Mouse (Mus musculus): Measurements from ENCODE around the gene Prkg1. TPM values are rescaled to one million over a fixed set of nuclear protein-coding genes. Genes with fewer than 3 reads are reported as not detected.

Gene Prkg1
- polyA plus RNA-seq, 1 experiment from 2014 or later, result 0.76 TPM

DNA sequence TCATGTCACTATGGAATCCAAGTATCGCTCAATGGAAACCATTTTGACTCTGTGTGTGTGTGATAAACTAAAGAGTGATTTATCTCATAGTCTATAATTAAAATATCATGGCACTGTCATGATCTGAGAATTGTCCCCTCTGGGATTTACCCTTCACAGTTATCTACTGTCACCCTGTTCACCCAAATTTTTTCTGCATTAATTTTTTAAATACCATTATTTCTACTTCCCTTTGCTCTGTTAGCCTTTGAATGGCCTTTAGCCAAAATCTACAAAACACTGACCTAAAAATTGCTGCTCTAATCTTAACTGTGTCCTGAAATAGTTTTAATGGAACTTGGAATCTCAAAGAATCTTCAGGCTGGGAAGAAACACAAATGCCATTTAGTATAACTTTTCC, 143.1 kb downstream of the Prkg1 start:
- Histone ChIP-seq H3K4me3 (replicated peaks) (no peak overlapping the region), H3K9me3 (replicated peaks) (no peaks in the 10 kb centered on the region), H3K9ac (no peak overlapping the region), H3K4me1 (replicated peaks) (no peaks in the 10 kb centered on the region), H3K27me3 (no peaks in the 10 kb centered on the region), H3K27ac (replicated peaks) (no peak overlapping the region), H3K36me3 (replicated peaks) (no peaks in the 10 kb centered on the region), H3K4me2 (no peak overlapping the region)
- ATAC-seq (ENCODE audit: insufficient read depth), result no peak
- WGBS (ENCODE audit: insufficient replicate concordance), result 63% methylated on average over 1 of the region's 1 CpGs

DNA sequence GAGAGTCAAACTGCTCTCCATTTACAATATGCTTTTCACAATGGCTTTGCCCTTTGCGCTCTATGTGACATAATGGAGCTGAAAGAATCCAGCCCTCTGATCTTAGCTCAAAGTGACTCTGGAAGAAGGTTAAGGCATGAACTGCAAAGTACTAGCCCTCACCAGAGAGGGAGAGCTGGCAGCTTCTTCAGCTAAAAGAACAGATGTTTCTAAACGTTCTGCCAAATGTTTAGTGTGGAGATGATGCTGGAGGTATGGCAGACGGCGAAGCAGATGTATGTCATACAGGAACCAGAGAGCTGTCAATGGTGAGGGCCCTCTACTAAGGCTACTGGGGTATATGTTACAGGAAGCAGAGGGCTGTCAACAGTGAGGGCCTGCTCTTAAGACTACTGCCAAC, 148.0 kb downstream of the Prkg1 start:
- Histone ChIP-seq H3K4me2 (no peak overlapping the region), H3K9ac (no peak overlapping the region), H3K36me3 (replicated peaks) (no peaks in the 10 kb centered on the region), H3K4me1 (replicated peaks) (no peaks in the 10 kb centered on the region), H3K27me3 (no peaks in the 10 kb centered on the region), H3K4me3 (replicated peaks) (no peak overlapping the region), H3K27ac (replicated peaks) (no peak overlapping the region), H3K9me3 (replicated peaks) (no peaks in the 10 kb centered on the region)
- WGBS (ENCODE audit: insufficient replicate concordance), result 68% methylated on average over 4 of the region's 4 CpGs
- no peak for ATAC-seq (ENCODE audit: insufficient read depth)

DNA sequence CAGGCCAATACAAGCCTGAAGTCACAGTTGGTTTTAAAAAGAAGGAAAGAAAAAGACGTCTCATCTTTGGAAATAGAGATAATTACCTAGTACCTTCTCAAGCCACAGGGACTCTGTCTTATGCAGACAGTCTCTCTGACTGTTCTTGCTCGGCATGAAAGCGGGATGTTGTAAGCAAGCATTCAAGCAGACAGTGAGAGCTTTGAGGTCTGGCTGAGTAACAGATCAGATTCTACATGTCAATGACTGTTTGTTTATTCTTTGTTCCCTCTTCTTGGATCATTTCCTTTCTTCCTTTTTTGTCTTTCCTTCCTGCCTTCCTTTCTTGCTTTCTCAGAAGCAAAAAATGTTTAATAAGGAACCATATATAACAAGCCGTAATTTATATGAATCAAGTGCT, 148.7 kb downstream of the Prkg1 start:
- Histone ChIP-seq H3K9ac (no peak overlapping the region), H3K27me3 (no peaks in the 10 kb centered on the region), H3K4me2 (no peak overlapping the region), H3K4me1 (replicated peaks) (no peaks in the 10 kb centered on the region), H3K36me3 (replicated peaks) (no peaks in the 10 kb centered on the region), H3K4me3 (replicated peaks) (no peak overlapping the region), H3K27ac (replicated peaks) (no peak overlapping the region), H3K9me3 (replicated peaks) (no peaks in the 10 kb centered on the region)
- no peak for ATAC-seq (ENCODE audit: insufficient read depth)
- 52% methylated on average over 4 of the region's 4 CpGs for WGBS (ENCODE audit: insufficient replicate concordance)

DNA sequence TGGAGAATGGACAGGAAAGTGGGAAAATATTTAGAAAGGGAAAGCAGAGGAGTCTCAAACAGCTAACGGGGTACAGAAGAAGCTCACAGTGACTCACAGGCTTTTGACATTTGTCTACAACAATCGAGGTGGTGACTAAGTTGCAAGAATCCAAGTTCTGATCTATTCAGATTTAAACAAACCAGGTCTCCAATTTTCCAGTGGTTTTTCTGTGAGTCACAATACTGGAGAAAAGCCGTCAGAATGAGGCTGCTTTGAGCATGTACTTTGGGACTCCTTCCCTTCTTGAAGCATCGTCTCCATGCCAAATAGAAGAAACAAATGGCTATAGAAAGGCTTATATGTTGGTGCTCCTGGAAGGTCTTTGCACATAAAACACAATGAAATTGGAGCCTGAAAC, 151.7 kb downstream of the Prkg1 start:
- Histone ChIP-seq H3K27ac (replicated peaks) (no peak overlapping the region), H3K36me3 (replicated peaks) (no peaks in the 10 kb centered on the region), H3K4me1 (replicated peaks) (no peaks in the 10 kb centered on the region), H3K4me3 (replicated peaks) (no peak overlapping the region), H3K9me3 (replicated peaks) (no peaks in the 10 kb centered on the region), H3K27me3 (no peaks in the 10 kb centered on the region), H3K4me2 (no peak overlapping the region), H3K9ac (no peak overlapping the region)
- no peak for ATAC-seq (ENCODE audit: insufficient read depth)
- WGBS (ENCODE audit: insufficient replicate concordance), result 60% methylated on average over 4 of the region's 4 CpGs

DNA sequence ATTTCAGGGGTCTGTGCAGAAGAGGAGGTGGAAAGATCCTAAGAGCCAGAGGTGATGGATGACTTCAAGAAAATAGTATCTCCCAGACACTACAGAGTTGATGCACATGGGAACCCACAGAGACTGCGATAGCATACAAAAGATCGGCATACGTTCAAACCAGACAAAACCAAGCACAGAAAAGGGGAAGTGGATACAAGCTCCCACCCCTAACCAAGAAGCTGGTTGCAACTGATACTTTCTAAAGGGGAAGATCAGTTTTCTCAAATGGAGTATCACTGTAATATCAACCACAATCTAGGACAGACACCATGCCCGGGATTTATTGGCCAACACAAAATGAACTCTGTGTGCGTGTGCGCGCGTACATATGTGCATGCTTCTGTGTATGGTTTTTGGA, 162.3 kb downstream of the Prkg1 start:
- H3K36me3 ChIP-seq (replicated peaks), result no peaks in the 10 kb centered on the region
- WGBS (ENCODE audit: insufficient replicate concordance), result 14% methylated on average over 8 of the region's 8 CpGs
- no peaks in the 10 kb centered on the region for H3K4me1 ChIP-seq (replicated peaks)
- no peak overlapping the region for H3K4me3 ChIP-seq (replicated peaks)
- H3K9me3 ChIP-seq (replicated peaks), result no peaks in the 10 kb centered on the region
- H3K9ac ChIP-seq, result no peak overlapping the region
- ATAC-seq (ENCODE audit: insufficient read depth), result no peak
- no peaks in the 10 kb centered on the region for H3K27me3 ChIP-seq
- H3K27ac ChIP-seq (replicated peaks), result no peak overlapping the region
- no peak overlapping the region for H3K4me2 ChIP-seq

DNA sequence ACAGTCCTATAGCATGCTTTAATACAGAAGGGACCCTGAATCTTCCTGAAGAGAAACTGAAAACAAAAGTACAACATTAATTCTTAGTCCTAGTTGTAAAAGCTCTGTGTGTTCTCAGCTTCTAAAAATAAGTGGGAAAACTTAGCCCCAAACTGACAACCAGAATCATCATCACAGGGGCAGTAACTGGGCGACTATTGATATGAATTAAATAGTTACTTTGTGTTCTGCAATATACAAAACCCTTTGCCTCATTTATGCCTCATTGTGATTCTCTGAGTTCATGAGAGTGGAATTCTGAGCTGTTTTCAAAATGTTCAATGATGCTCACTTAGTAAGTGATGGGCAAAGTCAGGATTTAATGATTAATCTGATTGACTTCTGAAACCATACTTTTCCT, 170.8 kb downstream of the Prkg1 start:
- no peaks in the 10 kb centered on the region for H3K36me3 ChIP-seq (replicated peaks)
- ATAC-seq (ENCODE audit: insufficient read depth), result no peak
- no peak overlapping the region for H3K4me3 ChIP-seq (replicated peaks)
- no peaks in the 10 kb centered on the region for H3K27me3 ChIP-seq
- no peak overlapping the region for H3K27ac ChIP-seq (replicated peaks)
- no peak overlapping the region for H3K9ac ChIP-seq
- H3K4me1 ChIP-seq (replicated peaks), result no peaks in the 10 kb centered on the region
- no peak overlapping the region for H3K4me2 ChIP-seq
- WGBS (ENCODE audit: insufficient replicate concordance), result 43% methylated on average over 1 of the region's 1 CpGs
- no peaks in the 10 kb centered on the region for H3K9me3 ChIP-seq (replicated peaks)

DNA sequence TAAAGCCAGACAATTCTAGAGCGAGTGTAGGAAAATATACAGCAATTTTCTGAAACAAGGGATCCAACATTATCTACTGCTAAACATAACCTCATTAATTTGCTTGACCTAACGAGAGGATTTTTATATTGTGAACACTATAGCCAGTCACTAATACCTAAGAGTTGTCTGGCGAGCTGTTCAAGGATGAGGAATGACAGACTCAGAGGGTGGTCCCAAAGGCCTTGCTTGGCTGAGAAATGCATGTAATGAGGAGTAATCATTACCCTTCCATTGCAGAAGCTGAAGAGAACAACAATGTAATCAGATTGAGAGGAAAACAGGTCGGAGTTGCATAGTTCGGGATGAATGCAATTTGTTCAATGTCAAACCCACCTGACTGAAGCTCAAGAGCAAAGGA, 174.1 kb downstream of the Prkg1 start:
- WGBS (ENCODE audit: insufficient replicate concordance), result 55% methylated on average over 5 of the region's 5 CpGs
- no peak overlapping the region for H3K4me2 ChIP-seq
- H3K9ac ChIP-seq, result no peak overlapping the region

DNA sequence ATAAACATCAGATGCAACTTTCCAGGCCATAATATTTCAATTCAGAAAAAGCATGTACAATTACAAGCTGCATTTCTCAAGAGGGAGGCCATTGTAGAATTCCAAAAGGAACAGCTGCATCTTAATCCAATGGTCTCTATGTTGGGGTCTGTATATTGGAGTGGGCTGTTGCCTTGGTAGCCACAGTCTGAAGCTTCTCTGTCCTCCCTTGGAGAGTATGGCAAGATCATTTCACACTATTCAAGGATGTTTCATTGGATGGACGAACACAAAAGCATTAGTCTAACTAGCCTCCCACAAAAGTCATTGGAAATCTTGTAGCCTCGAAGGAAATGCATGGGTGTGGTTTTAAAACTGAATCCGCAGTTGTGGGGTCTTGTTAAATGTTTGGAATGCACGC, 187.7 kb downstream of the Prkg1 start:
- Histone ChIP-seq H3K4me2 (no peak overlapping the region), H3K36me3 (replicated peaks) (no peaks in the 10 kb centered on the region), H3K27me3 (no peaks in the 10 kb centered on the region), H3K9ac (no peak overlapping the region), H3K4me3 (replicated peaks) (no peak overlapping the region), H3K9me3 (replicated peaks) (no peaks in the 10 kb centered on the region), H3K27ac (replicated peaks) (no peak overlapping the region), H3K4me1 (replicated peaks) (no peaks in the 10 kb centered on the region)
- no peak for ATAC-seq (ENCODE audit: insufficient read depth)
- WGBS (ENCODE audit: insufficient replicate concordance), result 47% methylated on average over 4 of the region's 4 CpGs

More for the DNA sequence above, 174.1 kb downstream of the Prkg1 start:
- no peaks in the 10 kb centered on the region for H3K4me1 ChIP-seq (replicated peaks)
- H3K27ac ChIP-seq (replicated peaks), result no peak overlapping the region
- H3K27me3 ChIP-seq, result no peaks in the 10 kb centered on the region
- no peak for ATAC-seq (ENCODE audit: insufficient read depth)
- no peak overlapping the region for H3K4me3 ChIP-seq (replicated peaks)
- no peaks in the 10 kb centered on the region for H3K36me3 ChIP-seq (replicated peaks)
- H3K9me3 ChIP-seq (replicated peaks), result no peaks in the 10 kb centered on the region

DNA sequence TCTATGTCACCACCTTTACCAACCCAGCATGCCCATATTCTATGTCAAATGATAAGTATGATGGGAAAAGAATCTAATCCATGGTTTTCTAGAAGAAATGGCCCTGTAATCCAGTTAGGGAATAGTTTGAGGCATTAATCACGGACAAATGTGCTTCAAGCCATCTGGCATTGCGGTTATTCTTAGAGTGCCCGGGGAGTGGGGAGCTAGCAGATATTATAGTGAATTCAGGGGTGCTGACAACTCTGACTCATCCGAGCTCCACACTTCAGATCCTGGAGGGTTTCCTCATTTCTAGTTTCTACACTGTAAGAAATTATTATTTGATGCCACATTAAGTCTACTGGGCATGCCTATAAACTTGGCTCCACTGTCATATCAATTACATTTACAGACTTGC, 200.5 kb downstream of the Prkg1 start:
- no peak for ATAC-seq (ENCODE audit: insufficient read depth)
- Histone ChIP-seq H3K4me3 (replicated peaks) (no peak overlapping the region), H3K4me1 (replicated peaks) (no peaks in the 10 kb centered on the region), H3K9ac (no peak overlapping the region), H3K27me3 (no peaks in the 10 kb centered on the region), H3K9me3 (replicated peaks) (no peaks in the 10 kb centered on the region), H3K36me3 (replicated peaks) (no peaks in the 10 kb centered on the region), H3K4me2 (no peak overlapping the region), H3K27ac (replicated peaks) (no peak overlapping the region)
- 73% methylated on average over 4 of the region's 4 CpGs for WGBS (ENCODE audit: insufficient replicate concordance)

DNA sequence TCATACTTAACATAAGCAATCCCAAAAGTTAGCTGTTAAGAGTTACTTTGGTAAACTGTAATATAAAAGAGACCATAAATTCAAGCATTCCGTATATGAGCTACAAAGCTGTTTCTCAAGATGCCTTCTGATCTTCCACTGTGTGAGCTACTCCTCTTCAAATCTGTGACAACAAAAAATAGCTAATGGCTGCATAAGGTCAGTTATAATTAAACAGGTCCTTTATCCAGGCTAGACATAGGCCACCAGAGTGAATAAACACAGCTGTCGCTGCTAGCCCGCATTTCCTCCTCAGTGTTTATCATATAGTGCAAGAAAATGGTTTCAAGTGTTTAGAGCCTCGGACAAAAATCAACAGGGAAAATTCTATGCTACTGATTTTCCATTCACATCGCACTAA, 218.8 kb downstream of the Prkg1 start:
- Histone ChIP-seq H3K27me3 (no peaks in the 10 kb centered on the region), H3K4me2 (no peak overlapping the region), H3K27ac (replicated peaks) (no peak overlapping the region), H3K4me3 (replicated peaks) (no peak overlapping the region), H3K4me1 (replicated peaks) (no peaks in the 10 kb centered on the region), H3K9ac (no peak overlapping the region), H3K9me3 (replicated peaks) (no peaks in the 10 kb centered on the region), H3K36me3 (replicated peaks) (no peaks in the 10 kb centered on the region)
- 67% methylated on average over 5 of the region's 5 CpGs for WGBS (ENCODE audit: insufficient replicate concordance)
- ATAC-seq (ENCODE audit: insufficient read depth), result no peak

DNA sequence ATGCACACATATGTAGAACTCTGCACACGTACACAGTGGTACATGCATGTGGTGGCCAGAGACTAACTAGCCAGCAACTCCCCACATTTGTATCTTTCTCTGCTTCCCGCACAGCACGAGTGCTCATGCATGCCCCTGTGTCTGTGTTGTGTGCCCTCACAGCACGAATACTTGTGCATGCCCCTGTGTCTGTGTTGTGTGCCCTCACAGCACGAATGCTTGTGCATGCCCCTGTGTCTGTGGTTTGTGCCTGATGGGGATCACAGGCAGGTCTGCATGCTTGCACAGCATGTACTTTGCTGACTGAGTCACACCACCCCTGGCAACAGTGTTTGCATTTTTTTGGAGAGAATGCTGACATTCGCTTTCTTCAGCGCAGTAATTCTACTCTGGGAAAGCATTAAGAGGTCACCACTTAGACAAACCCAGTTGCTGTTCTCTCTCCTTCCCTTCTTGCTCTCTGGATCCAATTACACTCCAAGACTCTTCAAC, 233.5 kb downstream of the Prkg1 start:
- Histone ChIP-seq H3K27ac (replicated peaks) (no peak overlapping the region), H3K4me3 (replicated peaks) (no peak overlapping the region), H3K36me3 (replicated peaks) (no peaks in the 10 kb centered on the region), H3K4me2 (no peak overlapping the region), H3K4me1 (replicated peaks) (no peaks in the 10 kb centered on the region), H3K9me3 (replicated peaks) (no peaks in the 10 kb centered on the region), H3K9ac (no peak overlapping the region), H3K27me3 (no peaks in the 10 kb centered on the region)
- ATAC-seq (ENCODE audit: insufficient read depth), result no peak
- 48% methylated on average over 7 of the region's 7 CpGs for WGBS (ENCODE audit: insufficient replicate concordance)

DNA sequence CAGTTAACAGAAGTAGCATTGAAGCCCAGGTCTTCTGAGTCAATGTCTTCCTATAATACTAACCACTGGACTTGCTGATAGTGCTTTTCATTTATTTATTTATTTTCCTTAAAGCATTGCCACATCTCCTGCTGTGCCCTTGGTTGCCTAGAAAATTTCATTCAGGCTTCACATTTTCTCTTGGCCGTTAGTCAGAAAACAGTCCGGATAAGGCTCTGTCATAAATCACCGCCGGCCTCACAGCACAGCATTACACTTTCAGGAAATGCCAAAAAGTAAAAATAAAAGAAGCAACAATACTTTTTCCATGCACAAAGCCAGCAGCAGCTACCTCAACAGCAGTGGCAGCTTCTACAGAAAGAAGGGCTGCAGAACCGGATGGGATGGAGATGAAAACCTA, 234.2 kb downstream of the Prkg1 start:
- 30% methylated on average over 5 of the region's 5 CpGs for WGBS (ENCODE audit: insufficient replicate concordance)
- Histone ChIP-seq H3K36me3 (replicated peaks) (no peaks in the 10 kb centered on the region), H3K4me3 (replicated peaks) (no peak overlapping the region), H3K9ac (no peak overlapping the region), H3K9me3 (replicated peaks) (no peaks in the 10 kb centered on the region), H3K4me2 (no peak overlapping the region), H3K4me1 (replicated peaks) (no peaks in the 10 kb centered on the region), H3K27me3 (no peaks in the 10 kb centered on the region), H3K27ac (replicated peaks) (no peak overlapping the region)
- ATAC-seq (ENCODE audit: insufficient read depth), result no peak

All from liver, embryonic 15.5 days (tissue).